Mouse (Mus musculus) cerebellum, adult 11 months (tissue): Measurements from ENCODE around the gene Ccdc173.
"Not testable (repeated sequence)": the region's sequence is repeated elsewhere in the genome, so short reads cannot be mapped to it uniquely, and the experiment has no call there.

Experiments used
- DNase-seq: peaks from one replicate; pipeline ENCODE4 v3.0.0; 2022

Ccdc173 gene

GRCm38 (mm10) chr2:69789429-69790069 lies at the start of gene Ccdc173, which contains the start of gene Phospho2:
Gene Ccdc173, minus strand, starts transcription at chr2:69789575.
Gene Phospho2, plus strand, starts transcription at chr2:69789623.
- peak; percentile 97 for DNase-seq

- no peak for DNase-seq
Observed at GRCm38 (mm10) chr2:69838707-69839106, 49.3 kb upstream of the Ccdc173 start.

GRCm38 (mm10) chr2:69837996-69838395 lies 48.6 kb upstream of the Ccdc173 start:
- no peak for DNase-seq

GRCm38 (mm10) chr2:69837244-69837967 lies 48.0 kb upstream of the Ccdc173 start:
- no peak for DNase-seq

- no peak for DNase-seq
Observed at GRCm38 (mm10) chr2:69830116-69830515, 40.7 kb upstream of the Ccdc173 start.

- no peak for DNase-seq
Observed at GRCm38 (mm10) chr2:69829680-69830079, 40.3 kb upstream of the Ccdc173 start.

GRCm38 (mm10) chr2:69828031-69828430 lies 38.7 kb upstream of the Ccdc173 start:
- no peak for DNase-seq

GRCm38 (mm10) chr2:69826380-69826779 lies 37.0 kb upstream of the Ccdc173 start:
- peak; percentile 63 for DNase-seq

GRCm38 (mm10) chr2:69825898-69826297 lies 36.5 kb upstream of the Ccdc173 start:
- DNase-seq, result no peak

- DNase-seq, result no peak
Observed at GRCm38 (mm10) chr2:69823129-69823677, 33.8 kb upstream of the Ccdc173 start.

- peak; percentile 48 for DNase-seq
Observed at GRCm38 (mm10) chr2:69822361-69823128, 33.2 kb upstream of the Ccdc173 start.

GRCm38 (mm10) chr2:69821711-69822110 lies 32.3 kb upstream of the Ccdc173 start, which contains the start of gene Klhl23:
Gene Klhl23, plus strand, starts transcription at chr2:69821944.
- DNase-seq, result no peak

GRCm38 (mm10) chr2:69820201-69820600 lies 30.8 kb upstream of the Ccdc173 start:
- DNase-seq, result no peak

- DNase-seq, result no peak
Observed at GRCm38 (mm10) chr2:69818350-69819085, 29.1 kb upstream of the Ccdc173 start.

- no peak for DNase-seq
Observed at GRCm38 (mm10) chr2:69816575-69816974, 27.2 kb upstream of the Ccdc173 start.

GRCm38 (mm10) chr2:69811349-69811748 lies 22.0 kb upstream of the Ccdc173 start:
- not testable (repeated sequence) for DNase-seq

GRCm38 (mm10) chr2:69810169-69810568 lies 20.8 kb upstream of the Ccdc173 start:
- DNase-seq, result no peak

- DNase-seq, result not testable (repeated sequence)
Observed at GRCm38 (mm10) chr2:69804663-69805062, 15.3 kb upstream of the Ccdc173 start.

GRCm38 (mm10) chr2:69803756-69804155 lies 14.4 kb upstream of the Ccdc173 start:
- DNase-seq, result no peak

- peak; percentile 38 for DNase-seq
Observed at GRCm38 (mm10) chr2:69802911-69803312, 13.5 kb upstream of the Ccdc173 start.

- no peak for DNase-seq
Observed at GRCm38 (mm10) chr2:69790722-69791121, 1.3 kb upstream of the Ccdc173 start.

GRCm38 (mm10) chr2:69790285-69790684 lies 910 bp upstream of the Ccdc173 start:
- DNase-seq, result peak; percentile 77
